Mouse (Mus musculus) liver, embryonic 14.5 days (tissue): ENCODE measurements at regions not wholly inside any gene's neighbourhood (a gene's known extent, or its start where the extent isn't known, plus 50 kb on each side); places are given as distances from the start of the nearest gene placed in this dataset.

Source experiments
- ATAC-seq: fragments of 200-750 bp; cut with Nextera tagmentation; 2 replicates; pipeline ENCODE4 v1.8.0; 2017; ENCODE audit warnings: moderate number of reproducible peaks, mild to moderate bottlenecking, moderate library complexity; ENCODE audit not compliant: insufficient read depth
- DNase-seq, 3 experiments: peaks; one replicate each; pipeline ENCODE4 v3.0.0-alpha.2; 2012 to 2013; ENCODE audit warnings: low read depth in 3 of 3, low spot score in 3 of 3
- H3K27ac ChIP-seq: fragments of 300-500 bp; sonication (generic); 2 replicates; pipeline ENCODE4 v1.5.1; 2014; ENCODE audit warnings: moderate library complexity, mild to moderate bottlenecking, control low read depth, inconsistent platforms
- H3K27me3 ChIP-seq: fragments of 300-500 bp; sonication (generic); 2 replicates; pipeline ENCODE4 v1.6.1; 2014; ENCODE audit warnings: mild to moderate bottlenecking, low read length, moderate library complexity; ENCODE audit not compliant: control insufficient read depth, insufficient read depth
- H3K36me3 ChIP-seq: fragments of 300-500 bp; sonication (generic); replicated peaks from 2 replicates; pipeline ENCODE4 v1.6.1; 2014; ENCODE audit warnings: low read depth; ENCODE audit not compliant: control insufficient read depth, insufficient read depth
- H3K4me1 ChIP-seq, 2 experiments: fragments of 200-500 bp in 1 of 2; fragments of 300-500 bp in 1 of 2; sonication (generic) in 1 of 2; replicated peaks; 2 replicates each; pipeline ENCODE4 v1.6.1; 2012 to 2014; ENCODE audit warnings: antibody characterized with exemption in 1 of 2, inconsistent platforms in 1 of 2, low read length in 1 of 2; ENCODE audit not compliant: control insufficient read depth in 2 of 2, insufficient read depth in 2 of 2
- H3K4me2 ChIP-seq: fragments of 300-500 bp; sonication (generic); 2 replicates; pipeline ENCODE4 v1.6.1; 2014; ENCODE audit warnings: low read depth, mild to moderate bottlenecking, control low read depth, moderate library complexity
- H3K4me3 ChIP-seq, 2 experiments: fragments of 200-500 bp in 1 of 2; fragments of 300-500 bp in 1 of 2; sonication (generic) in 1 of 2; 2 replicates each; pipeline ENCODE4 v1.5.1; 2012 to 2014; ENCODE audit warnings: low read depth in 2 of 2, low read length in 2 of 2, mild to moderate bottlenecking in 2 of 2, control low read depth in 1 of 2, inconsistent platforms in 1 of 2, moderate library complexity in 1 of 2; ENCODE audit not compliant: insufficient read depth in 1 of 2
- H3K9ac ChIP-seq: fragments of 300-500 bp; sonication (generic); replicated peaks from 2 replicates; pipeline ENCODE4 v1.6.1; 2014; ENCODE audit warnings: mild to moderate bottlenecking, control low read depth, moderate library complexity
- H3K9me3 ChIP-seq: fragments of 300-500 bp; sonication (generic); 2 replicates; pipeline ENCODE4 v1.6.1; 2016; ENCODE audit warnings: low read length, mixed read lengths; ENCODE audit not compliant: control insufficient read depth
- CTCF ChIP-seq: IDR thresholded peaks from 2 replicates; pipeline ENCODE4 v1.5.1; 2016; ENCODE audit warnings: antibody characterized with exemption, low read depth, control low read depth
- EP300 ChIP-seq: IDR thresholded peaks from 2 replicates; pipeline ENCODE4 v1.6.1; 2016; ENCODE audit warnings: antibody characterized with exemption, low read depth
- WGBS: fragments of 180-500 bp; shearing (Covaris S2); extraction: QIAGEN DNeasy Blood & Tissue Kit; methylation state at CpG from one replicate; pipeline ENCODE4 v1.1.7; 2014; ENCODE audit not compliant: insufficient replicate concordance; 5-methylcytosine and 5-hydroxymethylcytosine counted together

- Histone ChIP-seq H3K4me1 (no peaks in the 10 kb centered on the region), H3K27ac (no peak overlapping the region), H3K36me3 (no peaks in the 10 kb centered on the region), H3K9me3 (no peaks in the 10 kb centered on the region), H3K4me2 (no peak overlapping the region), H3K4me3 (no peak overlapping the region), H3K9ac (no peak overlapping the region), H3K27me3 (no peaks in the 10 kb centered on the region)
- DNase-seq (no peak), ATAC-seq (no peak)
- TF ChIP-seq EP300 (no peak), CTCF (no peak)
- 86% methylated on average over 1 of the region's 1 CpGs for WGBS
Measured at GRCm38 (mm10) chr13:28680266-28680665, 273.2 kb downstream of the Sox4 start.

GRCm38 (mm10) chr13:28673622-28674021 is 279.9 kb downstream of the Sox4 start:
- TF ChIP-seq CTCF (no peak), EP300 (no peak)
- H3K9me3 ChIP-seq, result no peaks in the 10 kb centered on the region
- no peak overlapping the region for H3K27ac ChIP-seq
- no peak overlapping the region for H3K4me2 ChIP-seq
- no peaks in the 10 kb centered on the region for H3K27me3 ChIP-seq
- H3K4me1 ChIP-seq, result no peaks in the 10 kb centered on the region; a peak in 1 of 4 replicates
- H3K9ac ChIP-seq, result no peak overlapping the region
- WGBS, result 50% methylated on average over 3 of the region's 3 CpGs
- ATAC-seq, result no peak
- no peak for DNase-seq
- H3K36me3 ChIP-seq, result no peaks in the 10 kb centered on the region
- no peak overlapping the region for H3K4me3 ChIP-seq

DNA sequence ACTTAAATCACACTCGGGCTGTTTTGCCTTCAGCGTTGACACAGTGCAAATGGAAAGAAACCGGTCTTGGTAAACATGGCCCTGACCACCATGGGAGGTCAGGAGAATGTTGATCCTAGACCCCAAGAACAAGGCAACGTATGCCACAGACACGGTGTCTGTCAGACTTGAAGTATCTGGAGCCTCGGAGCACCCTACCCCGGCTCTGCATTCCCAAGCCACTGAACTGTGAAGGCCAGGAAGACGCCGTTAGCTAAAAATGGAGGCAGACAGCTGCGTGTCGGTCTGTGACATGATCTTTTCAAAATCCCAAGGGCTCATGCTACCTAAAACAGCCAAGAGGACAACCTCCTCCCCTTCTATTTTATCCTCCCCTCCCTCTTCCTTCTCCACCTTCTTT is 282.0 kb downstream of the Sox4 start:
- Histone ChIP-seq H3K9me3 (no peaks in the 10 kb centered on the region), H3K27ac (no peak overlapping the region), H3K36me3 (no peaks in the 10 kb centered on the region), H3K4me1 (peaks cover 0 to 2% of the 10 kb centered on the region in 2 experiments; a peak in 2 of 4 replicates), H3K4me3 (no peak overlapping the region), H3K4me2 (no peak overlapping the region), H3K9ac (no peak overlapping the region), H3K27me3 (no peaks in the 10 kb centered on the region)
- ATAC-seq, result no peak
- DNase-seq, result no peak
- TF ChIP-seq CTCF, result no peak
- 73% methylated on average over 11 of the region's 11 CpGs for WGBS

GRCm38 (mm10) chr13:28669832-28670585 is 283.5 kb downstream of the Sox4 start:
- ATAC-seq (no peak), DNase-seq (no peak)
- no peak overlapping the region for H3K9ac ChIP-seq
- WGBS, result 29% methylated on average over 4 of the region's 4 CpGs
- H3K4me1 ChIP-seq, result peaks cover 0 to 5% of the 10 kb centered on the region in 2 experiments; a peak in 3 of 4 replicates
- H3K4me3 ChIP-seq, result no peak overlapping the region
- no peaks in the 10 kb centered on the region for H3K36me3 ChIP-seq
- no peaks in the 10 kb centered on the region for H3K27me3 ChIP-seq
- H3K9me3 ChIP-seq, result no peaks in the 10 kb centered on the region
- H3K4me2 ChIP-seq, result no peak overlapping the region
- H3K27ac ChIP-seq, result no peak overlapping the region
- TF ChIP-seq CTCF, result no peak
- 0 out of 2 replicates have a peak, but pooled peaks have one; percentile 5 for TF ChIP-seq EP300

DNA sequence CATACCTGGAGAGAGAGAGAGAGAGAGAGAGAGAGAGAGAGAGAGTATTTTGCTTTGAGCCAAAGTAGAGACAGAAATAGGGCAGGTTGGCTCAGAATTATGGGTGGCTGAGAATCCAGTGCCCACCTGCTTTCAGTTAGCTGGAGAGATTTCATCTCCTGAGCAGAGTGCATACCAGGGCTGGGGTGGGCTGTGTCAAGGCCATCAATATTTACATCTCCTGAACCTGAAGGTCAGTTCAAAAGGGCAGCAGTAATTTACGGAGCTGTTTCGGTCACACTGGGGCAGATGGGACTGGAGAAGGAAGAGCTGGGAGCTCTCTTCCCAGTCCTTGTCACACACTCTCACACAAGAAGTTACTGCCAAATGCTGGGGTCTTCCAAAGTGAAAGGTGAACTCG is 286.7 kb downstream of the Sox4 start:
- WGBS, result 47% methylated on average over 3 of the region's 3 CpGs
- H3K9ac ChIP-seq, result no peak overlapping the region

More for the DNA sequence above, 286.7 kb downstream of the Sox4 start:
- ATAC-seq, result no peak
- no peaks in the 10 kb centered on the region for H3K9me3 ChIP-seq
- no peak overlapping the region for H3K27ac ChIP-seq
- no peaks in the 10 kb centered on the region for H3K27me3 ChIP-seq
- no peak overlapping the region for H3K4me3 ChIP-seq
- TF ChIP-seq CTCF, result no peak
- no peak for TF ChIP-seq EP300
- H3K4me2 ChIP-seq, result no peak overlapping the region
- H3K4me1 ChIP-seq, result peaks cover 0 to 15% of the 10 kb centered on the region in 2 experiments; a peak in 3 of 4 replicates
- DNase-seq, result no peak
- H3K36me3 ChIP-seq, result no peaks in the 10 kb centered on the region
